Mouse (Mus musculus): ENCODE measurements around the gene Gm28048.

DNA sequence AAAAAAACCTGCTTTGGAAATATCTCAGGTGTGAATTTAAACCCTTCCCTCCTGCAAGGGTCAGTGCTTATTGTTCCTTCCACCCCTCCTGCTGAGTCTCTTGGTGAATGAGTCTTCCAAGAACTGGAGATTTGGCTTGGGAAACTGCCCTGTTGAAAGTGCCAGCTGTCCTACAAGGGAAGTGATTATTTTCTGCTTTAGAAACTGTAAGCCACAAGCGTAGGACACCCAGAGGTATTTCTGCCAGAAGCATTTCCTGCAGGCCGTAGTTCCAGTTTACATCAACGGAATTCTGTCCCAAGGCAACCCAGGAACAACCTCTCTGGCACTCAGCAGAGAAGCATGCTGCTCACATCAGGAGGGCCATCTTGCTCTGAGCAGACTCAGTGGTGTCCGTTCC, 108.5 kb downstream of the Gm28048 start:
- no peak for TF ChIP-seq E2F4 (IDR thresholded peaks at IDR 0.05; ENCODE audit: insufficient read depth)
- no peak for TF ChIP-seq POLR2A (IDR thresholded peaks at IDR 0.05; ENCODE audit: insufficient read length, low read depth)
- no peak for TF ChIP-seq POLR2AphosphoS2 (IDR thresholded peaks at IDR 0.05; ENCODE audit: insufficient read length, low read depth)
- no peak for TF ChIP-seq USF1 (IDR thresholded peaks at IDR 0.05; ENCODE audit: low read depth)
- no peak for TF ChIP-seq TCF12 (IDR thresholded peaks at IDR 0.05; ENCODE audit: insufficient read depth, poor library complexity, severe bottlenecking)
- TF ChIP-seq MAX (IDR thresholded peaks at IDR 0.05; ENCODE audit: low read depth): no peak
- no peak for TF ChIP-seq MYOD1 (IDR thresholded peaks at IDR 0.05; ENCODE audit: control insufficient read depth in 1 of 3, insufficient read length in 2 of 3, low read depth in 2 of 3)
- TF ChIP-seq MYOG (IDR thresholded peaks at IDR 0.05; ENCODE audit: control insufficient read depth in 1 of 3, insufficient read depth in 1 of 3, insufficient read length in 2 of 3, low read depth in 2 of 3): no peak
